Mouse (Mus musculus) right cerebral cortex, postnatal 25 days (tissue): ENCODE measurements at regions not wholly inside any gene's neighbourhood (a gene's known extent, or its start where the extent isn't known, plus 50 kb on each side); places are given as distances from the start of the nearest gene placed in this dataset.

Source experiments
- DNase-seq: peaks from one replicate; pipeline ENCODE4 v3.0.0; 2022

DNA sequence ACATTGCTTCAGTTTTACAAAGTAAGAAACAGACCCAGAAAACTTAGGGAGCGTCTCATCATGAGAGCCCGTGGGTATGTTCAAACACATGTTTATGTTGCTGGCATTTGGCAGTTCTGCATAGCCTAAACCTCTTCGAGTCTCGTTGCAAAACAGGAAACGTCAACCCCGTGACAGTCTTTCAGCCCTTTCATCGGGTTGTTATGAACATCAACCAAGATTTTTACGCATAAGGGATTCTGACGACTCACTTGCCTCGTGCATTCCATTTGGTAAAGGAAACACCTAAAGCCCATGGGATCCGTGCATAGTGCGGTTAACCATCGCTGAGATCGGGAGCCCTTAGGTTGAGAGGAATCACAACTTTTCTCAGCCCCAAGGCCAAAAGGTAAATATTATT is 115.7 kb downstream of the Gpam start:
- no peak for DNase-seq

DNA sequence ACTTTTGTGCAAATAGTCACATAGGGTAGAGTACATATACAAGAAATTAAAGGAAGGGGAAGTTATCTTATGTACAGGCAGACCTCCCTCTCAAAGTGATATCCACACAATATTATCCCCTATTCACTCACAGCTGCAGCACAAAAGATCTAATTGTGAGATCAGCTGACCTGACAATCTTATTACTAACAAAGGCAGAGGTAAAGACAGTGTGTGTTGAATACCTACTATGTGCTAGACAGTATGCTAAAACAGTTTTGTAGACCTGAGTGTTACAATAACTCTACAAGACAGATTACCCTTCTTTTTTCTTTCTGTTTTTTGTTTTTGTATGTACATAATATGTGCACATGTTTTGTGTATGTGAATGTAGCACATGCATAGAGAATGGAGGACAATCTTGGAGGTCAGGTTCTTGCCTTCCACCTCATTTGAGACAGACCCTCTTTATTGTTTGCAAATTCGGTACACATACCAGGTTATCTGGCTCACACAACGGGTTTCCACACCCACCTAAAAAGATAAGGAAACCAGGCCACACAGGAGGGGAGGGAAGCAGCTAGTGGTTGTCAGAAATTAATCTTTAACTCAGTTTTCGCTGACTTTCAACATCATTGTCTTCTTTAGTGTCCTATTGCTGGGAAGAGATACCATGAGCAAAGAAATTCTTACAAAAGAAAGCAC is 118.4 kb downstream of the Gpam start:
- DNase-seq, result no peak

DNA sequence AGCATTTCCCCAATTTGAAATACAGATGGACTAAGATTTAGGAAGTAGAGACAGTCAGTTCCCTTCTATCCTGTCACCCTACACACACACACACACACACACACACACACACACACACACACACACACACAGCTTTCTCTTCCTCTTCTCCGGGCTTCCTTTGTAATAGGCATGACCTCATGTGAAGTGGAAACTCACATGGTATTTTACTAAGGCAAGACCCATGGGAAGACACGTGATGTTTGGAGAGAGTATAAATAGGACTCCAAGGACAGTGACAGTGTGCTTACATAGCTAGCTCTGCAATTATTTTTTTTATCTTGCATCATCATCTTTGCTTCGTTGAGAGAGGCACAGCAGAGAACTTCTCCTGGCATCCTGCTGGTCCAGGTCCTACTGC is 137.1 kb downstream of the Gpam start:
- no peak for DNase-seq

DNA sequence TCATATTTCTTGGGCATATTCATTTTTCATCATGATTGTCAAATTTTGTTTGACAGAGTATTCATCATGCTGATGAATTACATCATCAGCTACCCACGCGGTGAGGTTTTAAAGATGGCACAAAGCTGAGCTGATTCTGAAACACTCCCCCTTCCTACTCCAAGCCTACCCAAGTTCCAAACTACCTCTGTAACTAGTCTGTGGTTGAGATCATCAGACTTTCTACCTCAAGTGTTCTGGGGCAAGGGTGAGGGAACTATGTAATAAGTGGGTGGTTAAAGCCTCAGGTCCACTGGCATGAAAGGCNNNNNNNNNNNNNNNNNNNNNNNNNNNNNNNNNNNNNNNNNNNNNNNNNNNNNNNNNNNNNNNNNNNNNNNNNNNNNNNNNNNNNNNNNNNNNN is 142.5 kb downstream of the Gpam start:
- DNase-seq, result no peak

DNA sequence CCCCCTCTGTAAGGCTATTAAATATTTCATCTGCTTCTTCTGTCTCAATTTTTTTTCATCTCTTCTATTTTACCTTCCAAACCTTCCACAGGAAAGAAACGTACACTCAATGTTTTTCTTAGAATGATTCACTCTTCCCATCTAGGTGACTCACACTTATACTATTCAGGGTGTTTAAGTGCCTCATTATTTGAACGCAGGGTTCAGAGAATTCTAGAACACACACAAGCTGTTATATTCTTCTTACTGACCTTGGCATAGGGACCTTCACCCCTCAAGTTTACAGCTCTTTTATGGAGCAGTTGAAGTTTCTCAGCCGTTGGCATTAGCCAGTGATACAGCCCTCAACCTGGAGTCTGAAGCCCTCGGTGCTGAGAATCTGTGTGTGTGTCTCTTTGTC is 144.2 kb downstream of the Gpam start:
- DNase-seq, result no peak

DNA sequence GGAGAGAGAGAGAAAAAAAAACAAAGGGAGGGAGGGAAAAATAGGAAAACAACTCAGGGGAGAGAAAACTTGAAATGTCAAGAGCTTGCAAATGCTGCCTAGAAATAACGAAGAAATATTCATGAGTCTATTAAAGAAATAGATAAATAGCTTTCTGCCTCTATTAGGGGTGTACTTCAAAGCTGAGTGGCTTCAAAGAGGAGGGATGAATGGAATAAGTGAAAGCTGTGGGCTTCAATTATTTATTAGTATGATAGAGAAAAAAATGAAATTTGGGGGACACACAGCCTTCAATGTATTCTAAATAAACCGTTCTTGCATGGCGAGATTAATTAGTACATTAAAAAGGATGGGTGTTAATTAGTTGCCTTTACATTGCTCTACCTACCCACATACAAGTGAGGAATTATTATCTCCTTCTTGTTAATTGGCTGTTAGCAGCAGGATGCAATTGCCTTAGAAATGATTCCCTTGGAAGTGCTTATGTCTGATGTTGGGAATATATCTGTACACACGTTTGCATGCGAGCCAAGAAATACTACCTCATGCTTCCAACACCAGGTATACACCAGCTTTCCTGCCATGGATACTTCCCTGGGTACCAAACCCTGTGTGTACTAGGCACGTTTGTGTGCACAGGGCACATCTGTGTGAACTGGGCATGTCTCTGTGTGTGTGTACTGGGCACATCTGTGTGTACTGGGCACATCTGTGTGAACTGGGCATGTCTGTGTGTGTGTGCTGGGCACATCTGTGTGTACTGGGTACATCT is 155.4 kb downstream of the Gpam start:
- DNase-seq, result no peak

DNA sequence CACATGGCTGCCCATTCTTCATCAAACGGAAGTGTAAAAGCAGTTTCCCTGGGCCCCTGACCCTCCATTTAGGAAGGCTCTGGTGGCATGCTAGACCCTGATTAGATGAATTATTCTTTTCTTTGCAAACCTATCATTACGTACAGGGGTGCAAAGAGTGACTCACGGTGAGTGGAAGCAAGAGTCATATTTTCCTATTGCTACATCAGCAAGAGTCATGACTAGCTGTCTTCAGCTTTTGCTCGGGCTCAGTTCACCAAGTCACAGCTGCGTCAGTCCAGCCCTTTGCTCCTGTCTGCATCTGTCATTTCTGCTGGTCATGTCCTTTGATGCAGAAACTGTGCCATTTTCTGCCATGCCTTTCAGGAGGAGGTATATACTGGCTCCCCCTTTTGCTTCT is 168.7 kb downstream of the Gpam start:
- no peak for DNase-seq

DNA sequence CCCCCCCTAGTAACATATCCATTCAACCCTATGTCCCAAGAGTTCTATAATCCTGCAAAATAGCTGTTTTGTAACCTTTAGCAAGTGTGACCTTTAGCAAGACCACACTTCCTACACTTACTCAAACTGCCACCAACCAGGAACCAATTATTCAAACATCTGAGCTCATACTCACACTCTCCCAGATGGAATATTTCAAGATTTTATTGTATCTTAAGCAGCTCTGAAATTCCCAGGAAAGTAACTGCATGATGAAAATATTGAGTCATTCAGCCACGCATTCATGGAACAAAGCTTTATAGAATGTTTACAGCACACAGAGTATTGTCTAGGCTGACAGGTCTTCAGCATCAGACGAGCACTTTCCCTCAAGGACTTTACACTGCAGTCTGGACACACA is 171.9 kb downstream of the Gpam start:
- DNase-seq, result no peak

DNA sequence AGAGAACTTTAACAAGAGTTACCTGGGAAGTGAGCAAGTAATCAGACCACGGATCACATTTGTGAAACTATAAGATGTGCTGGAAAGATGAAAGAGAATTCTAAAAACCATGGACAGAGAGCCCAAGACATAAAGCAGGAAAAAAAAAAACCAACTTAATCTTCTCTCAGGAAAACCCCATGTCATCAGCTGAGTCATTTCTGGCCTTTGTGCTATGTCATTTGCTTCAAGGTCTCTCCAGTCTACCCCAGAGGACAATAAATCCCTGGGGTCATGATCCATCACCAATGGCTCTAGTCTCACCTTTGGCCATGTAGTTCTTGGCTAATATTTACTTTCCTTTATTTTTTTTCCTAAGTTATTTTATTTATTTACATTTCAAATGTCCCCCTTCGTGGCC is 174.5 kb downstream of the Gpam start:
- DNase-seq, result no peak

DNA sequence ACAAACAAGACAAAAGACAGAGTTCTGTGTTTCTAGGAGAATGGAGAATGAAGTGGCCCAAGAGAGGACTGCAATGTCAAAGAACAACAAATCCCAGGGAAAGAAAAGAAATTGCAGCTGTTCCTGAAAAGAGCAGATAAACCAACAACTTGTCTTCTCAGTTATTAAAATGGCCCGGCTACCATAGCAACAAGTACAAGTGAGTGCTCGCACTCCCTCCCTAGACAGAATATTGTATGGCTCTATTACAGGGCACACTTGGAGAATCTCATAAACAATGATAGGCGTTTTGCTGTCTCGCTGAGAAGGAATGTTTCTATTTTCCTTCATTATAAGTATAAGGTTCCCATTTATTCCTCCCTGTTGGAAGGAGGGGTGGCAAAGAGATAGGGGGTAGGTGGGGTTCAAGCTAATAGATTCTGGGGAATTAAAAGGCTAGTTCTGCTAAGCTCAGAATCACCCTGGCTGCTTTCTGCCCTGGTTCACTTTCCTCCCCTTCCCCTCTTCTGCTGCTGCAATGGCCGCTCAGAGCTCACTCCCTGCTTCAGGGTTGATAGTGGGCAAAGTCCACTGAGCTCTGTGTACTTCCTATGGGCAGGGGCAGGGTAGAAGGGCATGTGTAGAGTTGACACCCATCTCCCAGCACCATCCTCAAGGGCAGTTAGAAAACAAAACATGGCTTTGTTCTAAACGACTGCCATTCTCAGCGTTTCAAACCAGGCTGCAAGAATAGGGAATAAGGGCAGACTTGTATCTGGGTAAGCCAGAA is 178.5 kb downstream of the Gpam start:
- no peak for DNase-seq

DNA sequence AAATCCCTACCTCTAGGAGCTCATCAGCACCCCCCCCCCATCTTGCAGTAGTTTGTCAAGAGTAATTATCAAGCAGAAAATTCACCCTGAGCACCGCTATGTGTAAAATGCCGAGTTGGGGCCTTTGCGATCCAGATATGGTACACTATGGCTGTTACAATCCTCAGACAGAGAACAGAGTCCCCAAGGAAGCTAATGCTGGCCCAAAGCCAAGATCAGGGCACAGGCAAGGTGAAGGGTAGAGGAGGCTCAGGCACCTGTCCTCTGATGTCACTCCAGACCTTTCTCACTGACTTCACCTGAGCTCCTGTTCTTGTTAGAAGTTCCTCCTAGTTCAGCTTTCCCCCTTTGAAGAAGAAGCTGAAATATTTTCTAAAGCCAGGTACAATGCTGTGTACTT is 179.5 kb downstream of the Gpam start:
- DNase-seq, result no peak

DNA sequence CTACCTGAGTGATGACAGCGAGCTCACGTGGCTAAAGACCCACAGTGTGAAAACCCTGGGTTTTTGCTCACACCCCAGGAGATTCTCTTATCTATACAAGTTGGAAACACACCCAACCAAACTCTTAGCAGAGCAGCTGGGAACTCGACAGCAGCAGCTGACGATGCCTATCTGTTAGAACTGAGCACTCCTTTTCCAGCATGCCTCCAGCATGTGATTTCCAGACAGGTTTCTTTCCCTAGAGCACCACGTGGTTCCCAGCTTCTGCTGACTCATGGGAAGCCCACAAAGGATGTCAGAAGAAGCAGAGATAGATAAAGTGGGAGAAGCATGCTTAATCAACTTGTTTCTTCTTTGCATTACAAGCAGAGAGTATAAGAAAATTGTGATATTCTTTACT is 194.5 kb downstream of the Gpam start:
- no peak for DNase-seq

DNA sequence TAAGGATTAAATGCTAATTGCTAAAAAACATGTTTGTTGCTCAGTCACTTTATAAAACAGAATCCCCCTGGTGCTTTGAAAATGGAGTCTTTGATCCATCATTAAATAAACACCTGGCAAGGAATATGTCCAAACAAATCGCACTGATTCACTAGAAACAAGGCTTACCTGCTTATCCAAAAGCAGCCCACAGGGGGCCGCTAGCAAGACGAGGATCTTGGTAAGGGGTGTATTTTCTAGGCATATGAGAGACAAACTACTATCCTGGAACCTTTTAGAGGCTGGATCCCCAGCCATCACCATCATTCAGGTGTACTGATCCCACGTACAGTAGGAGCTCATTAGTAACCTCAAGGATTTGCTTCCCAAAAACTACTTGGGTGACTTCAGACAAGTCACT is 201.2 kb downstream of the Gpam start:
- no peak for DNase-seq

DNA sequence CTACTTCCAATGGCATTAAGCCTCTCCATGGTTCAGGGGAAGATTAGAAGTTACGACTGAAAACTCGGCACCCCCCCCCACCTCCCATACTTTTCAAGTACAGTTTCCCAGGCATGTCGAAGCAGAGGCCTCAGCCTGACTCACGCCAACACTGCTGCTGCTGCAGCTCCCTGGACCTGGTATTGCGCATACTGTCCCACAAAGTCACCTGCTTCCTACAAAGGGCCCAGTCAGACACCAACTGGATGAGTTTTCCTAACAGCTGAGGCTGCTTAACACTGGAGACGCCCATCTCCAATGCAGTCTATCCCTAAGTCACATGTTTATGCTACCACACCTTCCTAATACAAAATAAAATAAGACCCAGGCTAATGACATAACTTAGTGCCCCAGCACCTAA is 207.4 kb downstream of the Gpam start:
- no peak for DNase-seq

DNA sequence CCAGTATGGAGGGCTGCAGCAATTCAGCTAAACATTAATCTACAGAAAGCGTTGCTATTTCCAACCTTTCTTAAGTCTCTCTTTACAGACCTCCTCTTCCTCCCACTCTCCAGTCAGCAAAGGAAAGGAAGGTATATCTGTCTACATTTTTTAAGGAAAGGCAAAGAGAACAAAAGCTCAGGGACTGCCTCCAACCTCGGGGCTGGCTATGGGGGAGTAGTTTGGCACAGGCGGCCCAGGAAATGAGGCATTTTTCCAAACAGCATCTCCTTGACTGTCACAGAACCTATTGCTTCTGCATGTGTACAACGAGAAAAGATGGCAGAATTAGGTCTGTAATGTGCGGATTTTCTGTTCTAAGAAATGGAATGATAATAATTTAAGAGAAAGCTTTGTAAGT is 233.4 kb downstream of the Gpam start:
- DNase-seq, result peak; percentile 56

DNA sequence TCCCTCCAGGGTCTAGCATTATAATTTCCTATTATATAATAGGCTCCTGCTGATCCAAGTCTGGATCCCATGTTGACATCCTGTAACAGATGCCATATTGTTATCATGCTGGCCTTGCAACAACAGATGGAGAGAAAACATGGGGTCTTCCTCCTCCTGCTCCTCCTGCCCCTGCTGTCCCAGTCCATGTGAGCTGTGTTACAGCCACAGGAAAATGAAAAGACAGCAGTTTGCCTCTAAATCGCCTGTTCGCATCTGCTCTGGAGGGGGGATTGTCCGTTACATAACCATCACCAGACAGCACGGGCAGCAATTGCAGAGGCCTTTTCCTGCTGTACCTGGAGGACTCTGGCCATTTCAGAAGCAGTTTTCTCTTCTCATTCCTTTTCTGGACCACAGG is 260.0 kb downstream of the Gpam start:
- DNase-seq, result no peak

DNA sequence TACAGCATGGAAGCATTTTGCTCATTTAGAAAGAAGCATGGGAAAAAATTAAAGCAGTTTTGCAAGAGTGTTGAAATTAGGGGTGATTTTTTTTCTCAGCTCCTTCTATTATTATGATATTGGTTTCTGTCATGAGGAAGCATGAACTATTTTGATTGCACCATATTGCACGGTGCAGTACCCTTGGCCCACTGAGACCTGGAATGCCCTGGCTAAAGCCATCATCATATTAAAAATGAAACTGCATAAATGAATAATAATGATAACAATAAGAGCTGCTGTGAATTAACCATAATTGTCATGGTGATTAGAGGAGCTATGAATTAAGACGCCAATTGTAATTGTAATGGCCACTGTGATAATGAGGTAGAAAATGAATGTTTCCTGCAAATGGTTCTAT is 271.8 kb downstream of the Gpam start:
- no peak for DNase-seq

DNA sequence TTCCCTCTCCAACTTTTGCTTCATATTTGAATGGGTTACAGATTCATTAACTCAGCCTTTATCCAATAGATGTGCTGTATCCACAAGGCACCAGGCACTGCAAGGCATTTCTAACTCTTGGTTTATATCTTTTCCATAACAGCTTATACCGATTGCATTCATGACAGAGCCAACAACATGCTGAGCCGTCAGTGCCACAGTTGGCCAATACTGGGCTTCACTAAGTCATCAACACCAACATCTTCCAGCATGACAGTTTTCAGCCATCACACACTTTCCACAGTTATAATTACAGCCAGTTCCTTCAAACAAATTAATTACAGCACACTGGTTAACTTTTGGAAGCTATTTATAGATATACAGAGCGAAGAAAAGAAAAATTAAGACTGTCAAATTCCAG is 288.8 kb downstream of the Gpam start:
- no peak for DNase-seq

DNA sequence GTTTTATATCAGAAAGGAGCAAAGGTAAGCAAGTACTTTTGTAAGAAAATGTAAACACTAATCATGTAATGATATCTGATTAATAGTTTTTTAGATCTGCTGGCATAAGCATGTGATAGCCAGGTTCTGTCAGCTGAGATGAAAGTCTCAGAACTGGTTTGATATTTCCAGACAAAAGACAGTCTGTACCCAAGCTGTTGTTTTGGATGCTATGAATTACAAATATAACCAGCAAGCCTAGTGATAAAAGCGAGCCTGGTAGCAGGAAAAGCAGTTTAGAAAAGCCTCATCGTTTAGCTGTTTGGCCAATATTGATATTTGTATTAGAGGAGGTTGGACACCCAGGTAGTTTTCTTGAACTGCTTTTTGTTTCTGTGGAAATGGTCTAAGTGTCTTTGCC is 290.6 kb downstream of the Gpam start:
- DNase-seq, result no peak

DNA sequence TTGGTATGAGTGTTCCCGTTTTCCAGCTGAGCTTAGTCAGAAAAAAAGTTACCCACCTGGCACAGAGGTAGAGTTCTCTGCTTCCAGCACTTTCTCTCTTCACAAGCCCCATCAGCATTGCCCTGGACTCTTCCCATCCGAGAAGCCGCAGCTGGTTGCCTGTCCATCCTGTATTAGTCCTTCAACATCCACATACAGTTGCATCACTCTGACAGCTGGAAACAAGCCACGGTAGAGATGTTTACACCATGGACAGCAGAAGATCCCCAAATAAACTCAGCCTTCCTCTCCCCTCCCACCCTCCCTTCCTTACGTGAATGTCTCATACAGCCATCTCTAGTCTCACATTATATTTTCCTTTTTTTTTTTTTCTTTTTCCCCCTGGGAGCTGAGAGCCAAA is 304.9 kb downstream of the Gpam start:
- DNase-seq, result no peak

DNA sequence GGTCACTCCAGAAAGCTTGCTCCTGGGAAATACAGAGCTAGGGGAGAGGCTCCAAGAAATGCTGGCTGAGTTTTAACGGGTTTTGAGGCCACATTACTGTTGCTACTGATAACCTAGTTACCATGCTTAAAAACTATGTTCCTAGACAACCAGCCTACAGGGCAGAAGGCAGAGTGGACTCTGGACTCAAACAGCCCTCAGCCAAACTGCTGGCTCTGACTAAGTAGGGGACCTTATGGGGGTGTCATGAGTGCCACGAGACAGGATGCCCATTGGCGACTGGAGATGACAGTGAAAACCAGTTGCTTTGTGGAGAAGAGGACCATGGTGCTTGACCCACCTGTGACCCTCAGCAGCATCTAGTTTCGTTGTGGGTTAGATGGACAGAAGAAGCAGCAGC is 306.5 kb downstream of the Gpam start:
- DNase-seq, result no peak

DNA sequence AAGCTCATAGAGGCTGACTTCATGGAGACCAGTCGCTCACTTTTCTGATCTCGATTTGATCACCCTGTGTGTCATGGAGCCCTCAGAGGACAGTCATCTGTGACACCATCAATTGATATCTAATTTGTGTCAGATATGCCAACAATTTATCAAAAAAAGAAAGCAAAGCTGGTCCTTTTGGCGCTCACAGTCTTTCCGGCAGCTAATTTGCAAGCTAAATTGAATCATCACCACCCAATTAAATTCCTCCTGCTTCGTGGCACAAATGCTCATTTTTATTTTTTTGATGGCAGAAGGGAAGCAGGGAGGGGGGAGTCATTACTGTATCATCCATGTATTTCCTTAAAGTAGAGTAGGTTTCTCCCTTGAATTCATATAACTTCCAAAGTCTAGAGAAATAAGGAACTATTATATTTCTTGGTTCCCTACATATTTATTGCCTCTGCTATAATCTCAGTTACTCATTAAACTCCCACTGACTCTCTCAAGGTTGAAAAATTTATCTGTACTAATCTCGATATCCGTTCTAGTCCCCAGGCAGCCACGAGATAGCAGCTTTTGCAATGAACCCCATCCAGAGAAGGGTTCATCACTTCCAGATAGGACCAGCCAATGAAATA is 325.8 kb downstream of the Gpam start:
- no peak for DNase-seq

DNA sequence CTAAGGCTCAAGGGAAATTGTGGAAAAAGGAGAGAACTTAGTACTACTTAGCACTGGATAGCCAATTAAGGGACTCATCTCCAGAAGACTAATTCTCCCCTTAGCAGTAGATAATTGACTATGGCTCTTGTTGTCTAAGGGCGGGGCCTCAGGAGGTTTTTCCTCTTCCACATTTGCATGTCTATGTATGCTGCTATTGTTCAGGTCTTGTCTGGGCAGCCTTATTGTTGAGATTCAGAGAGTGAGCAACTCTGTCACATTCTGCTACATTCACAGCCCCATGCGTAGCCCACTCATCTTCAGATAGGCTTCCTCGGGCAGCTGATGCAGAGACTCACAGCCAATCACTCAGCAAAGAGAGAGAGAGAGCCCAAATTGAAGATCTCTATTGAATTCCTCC is 339.9 kb downstream of the Gpam start:
- DNase-seq, result no peak

DNA sequence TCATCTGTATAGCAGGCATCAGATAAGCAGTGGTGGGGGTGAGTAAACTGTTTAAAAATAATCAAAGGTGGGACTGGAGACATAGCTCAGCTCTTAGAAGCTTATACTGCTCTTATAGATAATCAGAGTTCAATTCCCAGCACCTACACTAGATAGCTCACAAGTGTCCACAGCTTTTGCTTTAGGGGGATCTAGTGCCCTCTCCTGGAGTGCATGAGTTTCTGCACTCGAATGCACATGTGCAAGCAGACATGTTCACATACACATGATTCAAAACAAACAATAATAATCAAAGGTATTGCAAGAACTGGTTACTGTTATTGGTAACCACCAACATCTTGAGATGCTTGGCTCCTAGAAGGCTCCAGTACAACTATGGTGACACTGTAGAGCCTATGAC is 343.3 kb downstream of the Gpam start:
- DNase-seq, result no peak
